Mouse (Mus musculus) embryonic fibroblast, embryonic 13.5 days (primary cell): Measurements from ENCODE around the gene Rarres2.

Experiments used
- CTCF ChIP-seq: IDR thresholded peaks from 2 replicates; pipeline ENCODE4 v1.5.1; 2011; ENCODE audit warnings: mild to moderate bottlenecking, control low read depth, low read length, moderate library complexity, borderline replicate concordance; ENCODE audit not compliant: insufficient read depth
- POLR2A ChIP-seq: IDR thresholded peaks from 2 replicates; pipeline ENCODE4 v1.6.1; 2011; ENCODE audit warnings: low read depth, mild to moderate bottlenecking, control low read depth, low read length, moderate library complexity

DNA sequence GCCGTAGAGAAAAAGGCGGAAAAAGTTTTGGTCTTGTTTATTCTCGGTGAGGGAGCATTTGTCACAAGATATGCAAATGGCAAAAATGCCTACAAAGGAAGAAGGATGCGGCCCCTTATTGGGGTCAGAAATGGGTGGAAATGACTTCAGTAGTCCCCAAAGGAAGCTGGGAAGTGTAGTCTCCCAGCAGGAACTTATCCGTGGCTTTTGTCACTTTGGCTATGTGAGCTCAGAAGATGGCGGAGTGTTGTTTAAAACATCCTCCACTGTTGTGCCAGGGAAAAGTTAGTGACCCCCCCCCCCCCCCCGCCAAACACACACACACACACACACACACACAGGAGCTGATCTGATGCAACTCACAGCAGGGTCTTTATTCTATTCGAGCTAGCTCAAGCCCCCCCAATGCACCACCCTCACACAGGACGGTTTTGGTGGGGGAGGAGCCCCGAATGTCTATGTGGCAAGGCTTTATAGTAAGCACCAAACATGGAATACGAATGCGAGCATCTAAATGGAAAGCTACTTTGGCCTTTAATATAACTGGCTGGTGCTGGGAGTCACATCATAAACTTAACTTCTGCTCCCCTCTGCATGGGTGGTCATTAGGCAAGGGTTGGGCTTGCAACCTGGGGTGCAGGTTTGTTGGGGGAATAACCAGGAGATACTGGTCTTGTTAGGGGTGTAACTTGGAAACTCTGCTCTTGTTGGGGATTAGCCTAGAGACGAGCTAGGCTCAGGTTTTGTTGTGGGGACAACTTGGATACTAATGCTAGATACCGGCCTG, 17.3 kb downstream of the Rarres2 start:
- TF ChIP-seq CTCF, result no peak
- no peak; the same call in 1 of the 2 replicates for TF ChIP-seq POLR2A
